Mouse (Mus musculus) spleen, adult 18-20 months (tissue): Measurements from ENCODE around the gene Rspo4.

Experiments
- DNase-seq, 2 experiments: peaks; one replicate each; pipeline ENCODE4 v3.0.0; 2022; ENCODE audit warnings: mixed read lengths in 2 of 2

The Rspo4 gene

DNA sequence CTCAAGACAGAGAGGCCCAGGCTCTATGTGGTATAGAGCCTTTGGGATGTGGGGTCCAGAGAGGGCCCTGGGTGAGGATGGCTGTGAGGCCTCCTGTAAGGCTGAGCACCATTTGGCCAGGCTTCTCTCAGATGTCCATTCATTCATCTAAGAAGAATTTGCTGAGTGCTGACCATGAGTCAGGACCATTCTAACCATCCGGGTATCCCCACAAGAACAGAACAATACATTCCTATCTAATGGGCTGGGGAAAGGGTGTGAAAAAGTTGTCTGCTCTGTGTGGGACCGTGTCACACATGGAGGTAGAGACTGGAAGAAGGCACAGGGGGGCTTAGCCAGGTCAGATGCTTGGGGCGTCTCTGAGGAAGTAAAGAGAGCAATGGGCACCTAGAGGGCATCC, 69.0 kb downstream of the Rspo4 start:
- DNase-seq, result no peak

DNA sequence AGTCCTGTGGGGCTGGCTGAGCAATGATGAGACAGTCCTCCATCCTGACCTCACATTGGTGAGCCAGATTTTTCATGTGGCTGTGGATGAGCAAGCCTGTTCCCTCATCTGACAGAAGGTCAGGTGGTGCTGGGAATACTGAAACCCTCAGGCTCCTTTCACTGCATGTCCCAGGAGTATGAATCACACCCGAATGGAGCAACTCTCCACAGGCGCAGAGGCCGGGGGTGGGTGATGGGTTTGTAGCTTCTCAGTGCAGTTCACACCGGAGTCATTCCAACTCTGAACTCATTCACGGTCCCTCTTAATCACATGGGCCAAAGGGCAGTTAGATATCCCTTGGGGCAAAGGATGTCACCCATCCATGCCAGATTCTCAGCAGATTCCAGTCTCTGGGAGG, 71.4 kb downstream of the Rspo4 start:
- DNase-seq, result no peak

DNA sequence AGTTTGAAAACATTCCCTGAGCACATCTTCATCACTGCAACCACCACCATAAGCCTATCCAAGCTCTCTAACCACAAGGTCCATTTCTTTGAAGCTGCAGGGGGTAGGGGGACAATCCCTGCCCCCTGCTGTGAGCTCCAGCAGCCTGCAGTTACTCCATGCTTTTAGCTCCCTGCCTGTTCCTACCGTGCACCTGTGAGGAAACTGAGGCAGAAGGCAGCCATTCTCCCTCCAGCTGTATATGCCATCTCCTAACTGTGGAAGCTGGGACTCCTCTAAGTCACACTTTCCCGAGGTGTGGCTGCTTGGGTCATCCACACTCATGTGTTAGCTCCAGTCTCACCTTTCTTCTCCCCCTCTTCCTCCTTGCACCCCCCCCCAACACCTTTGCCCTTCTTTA, 72.4 kb downstream of the Rspo4 start:
- no peak for DNase-seq

DNA sequence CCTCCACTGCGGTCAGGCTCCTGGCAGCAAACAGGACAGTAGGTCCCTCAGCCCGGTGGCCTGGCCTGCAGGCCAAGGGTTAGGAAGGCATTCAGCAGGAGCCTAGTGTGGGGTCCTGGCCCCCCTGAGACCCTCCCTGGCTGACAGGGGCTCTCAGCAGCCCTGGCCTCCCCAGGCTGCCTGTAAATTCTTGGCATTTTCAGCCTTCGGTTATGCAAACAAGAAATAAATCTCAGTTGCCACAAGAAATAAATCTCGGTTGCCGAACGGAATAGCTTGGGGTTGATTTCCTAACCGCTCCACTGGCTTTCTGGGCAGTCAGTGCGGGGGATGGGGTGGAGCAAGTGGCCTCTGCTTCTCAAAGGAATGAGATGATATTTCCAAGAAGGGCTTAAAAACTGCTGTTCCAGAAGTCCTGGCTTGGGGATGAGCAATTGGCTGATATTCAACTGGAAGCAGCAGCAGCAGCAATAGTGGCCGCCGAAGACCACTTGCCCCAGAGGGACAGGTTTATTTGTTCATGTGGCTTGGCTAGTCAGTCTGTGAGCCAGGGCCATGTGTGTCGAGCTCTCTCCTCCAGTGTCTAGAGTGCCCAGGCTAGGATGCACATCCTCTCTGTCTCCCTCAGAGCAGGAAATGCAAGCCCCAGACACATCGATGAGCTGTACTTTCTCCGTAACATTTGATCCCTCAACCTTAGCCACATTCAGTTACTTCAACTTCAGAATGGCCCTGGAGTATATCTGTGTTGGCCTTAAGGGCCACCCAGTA, 73.5 kb downstream of the Rspo4 start:
- DNase-seq, result no peak

DNA sequence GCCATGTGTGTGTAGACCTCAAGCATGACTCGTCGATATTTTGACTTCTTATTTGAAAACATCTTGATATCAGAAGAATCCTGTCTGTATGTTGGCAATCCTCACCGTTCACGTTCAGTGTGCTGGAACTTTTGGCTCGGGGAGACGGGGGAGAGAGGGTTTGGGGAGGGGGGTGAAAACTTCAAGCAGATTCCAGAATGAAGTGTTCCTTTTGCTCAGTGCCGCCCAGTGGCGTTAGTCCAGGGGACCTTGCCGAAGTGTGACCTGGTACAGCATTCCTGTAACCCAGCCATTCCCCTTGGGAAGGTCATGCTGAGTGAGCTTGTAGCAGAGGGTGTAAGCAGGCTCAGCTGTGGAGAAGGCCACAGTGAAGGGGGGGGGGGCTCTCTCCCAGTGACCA, 76.4 kb downstream of the Rspo4 start:
- DNase-seq, result no peak

DNA sequence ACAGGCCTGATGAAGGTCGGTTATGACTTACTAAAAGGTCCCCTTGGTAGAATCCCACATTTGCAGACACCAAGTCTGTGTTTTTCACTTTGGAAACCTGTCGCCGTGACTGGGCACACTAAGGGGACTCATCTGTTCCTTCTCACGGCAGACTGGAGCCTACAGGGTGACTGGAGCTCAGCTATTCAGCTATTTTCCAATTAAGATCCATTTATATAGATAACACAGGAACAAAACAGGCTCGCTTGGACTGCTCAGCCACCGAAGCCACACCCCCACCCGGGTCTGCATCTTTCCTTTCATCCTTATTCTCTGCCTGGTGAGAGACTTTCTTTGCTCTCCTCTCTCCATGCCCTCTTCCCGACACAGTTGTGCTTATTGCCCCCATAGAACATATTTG, 78.3 kb downstream of the Rspo4 start:
- DNase-seq, result no peak

DNA sequence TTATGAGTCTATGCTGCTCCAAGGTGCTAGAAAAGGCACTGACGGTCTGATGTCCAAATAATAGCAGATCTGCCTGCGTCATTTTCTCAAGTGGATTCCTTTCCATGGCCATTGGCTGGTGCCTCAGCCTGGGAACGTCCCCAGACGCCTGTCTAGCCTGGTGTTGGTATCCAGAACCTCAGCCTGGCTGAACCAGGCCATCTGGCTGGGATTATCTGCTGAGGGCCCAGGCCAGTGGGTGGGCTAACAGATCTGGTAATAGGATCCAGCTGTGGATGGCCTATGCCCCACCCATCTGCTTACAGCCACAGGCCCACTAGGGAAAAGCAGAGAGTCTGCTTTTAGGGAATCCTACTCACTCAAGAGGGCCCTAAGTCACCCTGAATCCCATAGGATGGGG, 78.9 kb downstream of the Rspo4 start:
- DNase-seq, result no peak
